Mouse (Mus musculus) layer of hippocampus, adult 9-10 months (tissue): ENCODE data around the gene Ubash3b.

Source experiments
- DNase-seq: peaks from one replicate; pipeline ENCODE4 v3.0.0; 2022; ENCODE audit warnings: low spot score

Ubash3b gene

GRCm38 (mm10) chr9:41161413-41161812 lies at the start of gene Ubash3b:
Gene Ubash3b (minus strand): TSS chr9:41161697.
- DNase-seq: no peak

- DNase-seq: peak; percentile 85
These were observed 45.9 kb upstream of the Ubash3b start for GRCm38 (mm10) chr9:41207130-41208104.

GRCm38 (mm10) chr9:41206717-41207116 lies 45.2 kb upstream of the Ubash3b start:
- DNase-seq: no peak

GRCm38 (mm10) chr9:41205267-41205666 lies 43.8 kb upstream of the Ubash3b start:
- DNase-seq: no peak

GRCm38 (mm10) chr9:41199456-41200252 lies 38.2 kb upstream of the Ubash3b start:
- DNase-seq: no peak

- no peak for DNase-seq
These were observed 37.2 kb upstream of the Ubash3b start for GRCm38 (mm10) chr9:41198501-41199265.

- DNase-seq: no peak
These were observed 34.3 kb upstream of the Ubash3b start for GRCm38 (mm10) chr9:41195742-41196311.

- no peak for DNase-seq
These were observed 30.2 kb upstream of the Ubash3b start for GRCm38 (mm10) chr9:41191651-41192210.

- peak; percentile 87 for DNase-seq
These were observed 29.4 kb upstream of the Ubash3b start for GRCm38 (mm10) chr9:41190745-41191482.

- DNase-seq: no peak
These were observed 26.4 kb upstream of the Ubash3b start for GRCm38 (mm10) chr9:41187939-41188338.

- DNase-seq: no peak
These were observed 26.0 kb upstream of the Ubash3b start for GRCm38 (mm10) chr9:41187498-41187897.

- DNase-seq: no peak
These were observed 23.8 kb upstream of the Ubash3b start for GRCm38 (mm10) chr9:41185331-41185730.

GRCm38 (mm10) chr9:41182550-41182949 lies 21.1 kb upstream of the Ubash3b start:
- peak; percentile 70 for DNase-seq

- no peak for DNase-seq
These were observed 20.3 kb upstream of the Ubash3b start for GRCm38 (mm10) chr9:41181803-41182202.

GRCm38 (mm10) chr9:41181372-41181771 lies 19.9 kb upstream of the Ubash3b start:
- no peak for DNase-seq

- no peak for DNase-seq
These were observed 17.6 kb upstream of the Ubash3b start for GRCm38 (mm10) chr9:41179056-41179455.

GRCm38 (mm10) chr9:41173158-41173557 lies 11.7 kb upstream of the Ubash3b start:
- DNase-seq: no peak

GRCm38 (mm10) chr9:41172426-41172825 lies 10.9 kb upstream of the Ubash3b start:
- DNase-seq: no peak

GRCm38 (mm10) chr9:41170026-41170425 lies 8.5 kb upstream of the Ubash3b start:
- DNase-seq: no peak

- DNase-seq: no peak
These were observed 7.2 kb upstream of the Ubash3b start for GRCm38 (mm10) chr9:41168656-41169055.

- no peak for DNase-seq
These were observed 6.7 kb upstream of the Ubash3b start for GRCm38 (mm10) chr9:41168206-41168605.
